Mouse (Mus musculus): ENCODE results near the gene Slc13a4.

The Slc13a4 gene

GRCm38 (mm10) chr6:35256691-35257090 lies 51.2 kb downstream of the Slc13a4 start:
- DNase-seq (ENCODE audit: low read depth, low spot score), result no peak

- DNase-seq (ENCODE audit: low read depth, low spot score), result no peak
Measured at GRCm38 (mm10) chr6:35255017-35255416, 52.9 kb downstream of the Slc13a4 start.

- DNase-seq (ENCODE audit: low read depth, low spot score), result no peak
Measured at GRCm38 (mm10) chr6:35254136-35254904, 53.6 kb downstream of the Slc13a4 start.

GRCm38 (mm10) chr6:35253474-35253873 lies 54.5 kb downstream of the Slc13a4 start:
- no peak for DNase-seq (ENCODE audit: low read depth, low spot score)

GRCm38 (mm10) chr6:35252477-35253346 lies 55.2 kb downstream of the Slc13a4 start:
- DNase-seq (ENCODE audit: low read depth, low spot score), result peak; percentile 84

- DNase-seq (ENCODE audit: low read depth, low spot score), result no peak
Measured at GRCm38 (mm10) chr6:35251807-35252476, 56.0 kb downstream of the Slc13a4 start.

GRCm38 (mm10) chr6:35245086-35245485 lies 62.8 kb downstream of the Slc13a4 start:
- DNase-seq (ENCODE audit: low read depth, low spot score), result no peak

GRCm38 (mm10) chr6:35243989-35244388 lies 63.9 kb downstream of the Slc13a4 start:
- DNase-seq (ENCODE audit: low read depth, low spot score), result no peak

GRCm38 (mm10) chr6:35243252-35243651 lies 64.7 kb downstream of the Slc13a4 start:
- DNase-seq (ENCODE audit: low read depth, low spot score), result no peak

GRCm38 (mm10) chr6:35236108-35236785 lies 71.7 kb downstream of the Slc13a4 start:
- no peak for DNase-seq (ENCODE audit: low read depth, low spot score)

GRCm38 (mm10) chr6:35229415-35229814 lies 78.5 kb downstream of the Slc13a4 start:
- DNase-seq (ENCODE audit: low read depth, low spot score), result no peak

GRCm38 (mm10) chr6:35225696-35226095 lies 82.2 kb downstream of the Slc13a4 start:
- no peak for DNase-seq (ENCODE audit: low read depth, low spot score)
